Mouse (Mus musculus) hematopoietic multipotent progenitor cell, adult 10-12 weeks (in vitro differentiated cells): Measurements from ENCODE around the gene Igtp. TPM values are rescaled to one million over a fixed set of nuclear protein-coding genes. Genes with fewer than 3 reads are reported as not detected.

Experiments used
- polyA plus RNA-seq: library from polyadenylated mRNA; stranded (reverse); fragments of >175 nt; gene quantifications from 2 replicates; pipeline ENCODE4 v1.2.3, GENCODE M21; 2012; ENCODE audit warnings: low replicate concordance

Gene Igtp
- 6.0 and 12.5 TPM in 2 replicates for polyA plus RNA-seq

GRCm38 (mm10) chr11:58199229-58200037 lies at the start of gene Igtp, which contains the start of gene Irgm2:
Igtp (plus strand) TSS chr11:58199556.
Irgm2 (plus strand) TSS chr11:58199618.

DNA sequence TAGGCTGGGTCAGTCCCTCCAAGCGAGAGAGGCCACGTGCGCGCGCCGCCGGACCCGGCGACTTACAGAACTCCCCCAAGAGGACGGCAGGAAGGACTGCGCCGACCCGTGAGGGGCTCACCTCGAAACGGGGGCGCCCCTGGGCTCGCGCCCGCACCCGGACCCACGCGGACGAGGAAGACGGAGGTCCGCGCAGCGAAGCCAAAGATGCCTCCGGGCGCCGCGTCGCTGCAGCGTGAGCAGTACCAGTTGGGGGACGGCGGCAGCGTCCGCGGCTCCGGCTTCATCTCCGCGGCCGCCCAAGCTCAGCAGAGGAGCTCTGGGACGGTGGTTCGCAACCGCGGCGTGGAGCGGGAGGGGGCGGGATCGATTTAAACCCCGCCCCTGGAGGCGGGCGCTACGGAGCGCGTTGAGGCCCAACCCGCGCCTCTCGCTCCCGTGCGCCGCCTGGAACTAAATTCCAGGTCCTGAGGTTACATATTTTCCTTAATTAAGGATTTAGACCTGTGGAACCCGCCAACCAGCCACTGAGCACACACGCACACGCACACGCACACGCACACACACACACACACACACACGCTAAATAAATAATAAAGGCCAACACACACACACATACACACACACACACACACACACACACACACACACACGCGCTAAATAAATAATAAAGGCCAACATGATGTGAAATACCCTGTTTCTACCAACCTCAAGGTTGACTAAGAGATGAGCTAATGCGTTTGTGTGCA lies 31.0 kb upstream of the Igtp start, which contains the start of gene Gemin5:
Gene Gemin5 (minus strand): TSS at position 373 of the 749 bp plus-strand sequence.

DNA sequence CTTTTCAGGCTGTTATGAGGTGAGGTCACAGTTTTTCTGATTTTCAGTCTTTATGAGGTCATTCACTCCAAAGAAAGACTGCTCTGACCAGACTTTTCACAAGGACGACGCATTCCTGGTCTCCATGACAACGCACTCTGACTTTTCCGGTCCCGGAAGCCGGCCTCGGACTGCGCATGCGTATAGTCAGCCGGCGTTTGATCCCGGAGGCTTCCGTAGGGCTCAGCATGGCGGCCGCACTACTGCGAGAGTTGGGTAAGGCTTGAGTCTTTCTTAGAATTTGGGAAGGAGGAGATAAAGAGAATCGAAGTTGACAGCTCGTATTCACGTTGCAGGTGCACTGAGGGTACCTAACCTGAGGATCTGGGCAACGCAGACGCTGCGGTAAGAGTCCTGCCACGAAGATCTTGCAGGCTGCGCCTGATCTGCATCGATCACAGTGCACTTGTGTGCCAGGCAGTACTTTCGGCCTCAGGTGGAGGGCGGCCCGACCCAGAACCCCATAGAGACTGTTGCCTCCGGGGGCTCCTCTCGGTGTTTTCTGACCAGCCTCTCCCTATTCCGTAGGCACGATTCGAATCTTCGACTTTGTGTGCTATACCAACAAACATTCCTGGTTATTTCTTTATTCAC lies 27.8 kb upstream of the Igtp start, which contains the start of gene Mrpl22:
Gene Mrpl22 (plus strand): TSS at position 203 of the 633 bp plus-strand sequence.

Other genes with a start within 250 kb of the Igtp start
- 50.8 and 54.3 TPM in 2 replicates for gene Larp1, start 190.5 kb upstream of the Igtp start, polyA plus RNA-seq
- gene Gm12248, start 106.4 kb upstream of the Igtp start, polyA plus RNA-seq, result not detected in 2 replicates
- gene Cnot8, start 95.4 kb upstream of the Igtp start, polyA plus RNA-seq, result 4.4 and 8.0 TPM in 2 replicates
- gene Gemin5, start 31.0 kb upstream of the Igtp start, polyA plus RNA-seq, result 4.2 and 6.3 TPM in 2 replicates
- gene Mrpl22, start 27.9 kb upstream of the Igtp start, polyA plus RNA-seq, result 4.2 and 16.6 TPM in 2 replicates
- gene Irgm2, start 62 bp downstream of the Igtp start, polyA plus RNA-seq, result 1.2 and 4.8 TPM in 2 replicates
- gene 4930438A08Rik, start 75.2 kb downstream of the Igtp start, polyA plus RNA-seq, result 0.19 and 0.25 TPM in 2 replicates
- gene Zfp692, start 107.5 kb downstream of the Igtp start, polyA plus RNA-seq, result 9.7 and 23.0 TPM in 2 replicates
- 9.4 and 11.8 TPM in 2 replicates for gene Zfp672, start 130.8 kb downstream of the Igtp start, polyA plus RNA-seq
- 18.6 and 31.9 TPM in 2 replicates for gene Sh3bp5l, start 131.2 kb downstream of the Igtp start, polyA plus RNA-seq
- not detected in 2 replicates for gene Lypd8, start 179.5 kb downstream of the Igtp start, polyA plus RNA-seq
- not detected in 2 replicates for gene 1810065E05Rik, start 221.6 kb downstream of the Igtp start, polyA plus RNA-seq
- gene Gm12253, start 233.0 kb downstream of the Igtp start, polyA plus RNA-seq, result not detected in 2 replicates